Mouse (Mus musculus) heart, embryonic 16.5 days (tissue): Measurements from ENCODE around the gene Caskin2. TPM values are rescaled to one million over a fixed set of nuclear protein-coding genes. Genes with fewer than 3 reads are reported as not detected.
"Not testable (repeated sequence)": the region's sequence is repeated elsewhere in the genome, so short reads cannot be mapped to it uniquely, and the experiment has no call there.

Experiments
- ATAC-seq: fragments of 200-750 bp; cut with Nextera tagmentation; replicated peaks from 2 replicates; pipeline ENCODE4 v1.8.0; 2017; ENCODE audit warnings: moderate number of reproducible peaks; ENCODE audit not compliant: insufficient read depth, low FRiP score; ENCODE audit errors: extremely low read depth
- H3K27ac ChIP-seq: fragments of 300-500 bp; sonication (generic); 2 replicates; pipeline ENCODE4 v1.5.1; 2014; ENCODE audit warnings: mild to moderate bottlenecking, low read length, control low read depth, moderate library complexity
- H3K27me3 ChIP-seq: fragments of 300-500 bp; sonication (generic); 2 replicates; pipeline ENCODE4 v1.6.1; 2014; ENCODE audit warnings: low read length, mixed read lengths; ENCODE audit not compliant: control insufficient read depth, insufficient read depth
- H3K36me3 ChIP-seq: fragments of 300-500 bp; sonication (generic); 2 replicates; pipeline ENCODE4 v1.6.1; 2014; ENCODE audit not compliant: control insufficient read depth, insufficient read depth
- H3K4me1 ChIP-seq: fragments of 300-500 bp; sonication (generic); 2 replicates; pipeline ENCODE4 v1.6.1; 2014; ENCODE audit warnings: low read length, mixed read lengths; ENCODE audit not compliant: control insufficient read depth, insufficient read depth
- H3K4me2 ChIP-seq: fragments of 300-500 bp; sonication (generic); 2 replicates; pipeline ENCODE4 v1.6.1; 2014; ENCODE audit warnings: low read depth, mild to moderate bottlenecking, control low read depth, low read length
- H3K4me3 ChIP-seq: fragments of 300-500 bp; sonication (generic); 2 replicates; pipeline ENCODE4 v1.5.1; 2014; ENCODE audit warnings: mild to moderate bottlenecking, control low read depth, low read length
- H3K9ac ChIP-seq: fragments of 300-500 bp; sonication (generic); 2 replicates; pipeline ENCODE4 v1.6.1; 2014; ENCODE audit warnings: low read length, control low read depth
- H3K9me3 ChIP-seq: fragments of 300-500 bp; sonication (generic); replicated peaks from 2 replicates; pipeline ENCODE4 v1.6.1; 2016; ENCODE audit warnings: low read length; ENCODE audit not compliant: control insufficient read depth
- WGBS: fragments of 180-500 bp; shearing (Covaris S2); extraction: QIAGEN DNeasy Blood & Tissue Kit; methylation state at CpG from one replicate; pipeline ENCODE4 v1.1.7; 2014; 5-methylcytosine and 5-hydroxymethylcytosine counted together
- polyA plus RNA-seq: library from polyadenylated mRNA; unstranded; fragments of >200 nt; fragmentation: Nextera tagmentation; extraction: Ambion mirVana; gene quantifications from 2 replicates; pipeline ENCODE4 v1.2.1, GENCODE M21; 2015

Gene Caskin2
- polyA plus RNA-seq, result 18.9 and 22.1 TPM in 2 replicates

- peak; percentile 84 for ATAC-seq
- no peaks in the 10 kb centered on the region for H3K27me3 ChIP-seq
- peak within 1 kb of the TSS; percentile 94 for H3K27ac ChIP-seq
- WGBS, result under 1% methylated on average over 43 of the region's 44 CpGs
- H3K4me3 ChIP-seq, result peak within 1 kb of the TSS; percentile 89
- H3K4me1 ChIP-seq, result peaks cover 51% of the 10 kb centered on the region
- peak within 1 kb of the TSS; percentile 97 for H3K4me2 ChIP-seq
- no peaks in the 10 kb centered on the region for H3K9me3 ChIP-seq
- peak within 1 kb of the TSS; percentile 92 for H3K9ac ChIP-seq
- 0 out of 2 replicates have a peak, but pooled peaks cover 8% of the 10 kb centered on the region for H3K36me3 ChIP-seq
Observed at GRCm38 (mm10) chr11:115813507-115814296, at the start of gene Caskin2. Caskin2 (minus strand) TSS chr11:115813639.

DNA sequence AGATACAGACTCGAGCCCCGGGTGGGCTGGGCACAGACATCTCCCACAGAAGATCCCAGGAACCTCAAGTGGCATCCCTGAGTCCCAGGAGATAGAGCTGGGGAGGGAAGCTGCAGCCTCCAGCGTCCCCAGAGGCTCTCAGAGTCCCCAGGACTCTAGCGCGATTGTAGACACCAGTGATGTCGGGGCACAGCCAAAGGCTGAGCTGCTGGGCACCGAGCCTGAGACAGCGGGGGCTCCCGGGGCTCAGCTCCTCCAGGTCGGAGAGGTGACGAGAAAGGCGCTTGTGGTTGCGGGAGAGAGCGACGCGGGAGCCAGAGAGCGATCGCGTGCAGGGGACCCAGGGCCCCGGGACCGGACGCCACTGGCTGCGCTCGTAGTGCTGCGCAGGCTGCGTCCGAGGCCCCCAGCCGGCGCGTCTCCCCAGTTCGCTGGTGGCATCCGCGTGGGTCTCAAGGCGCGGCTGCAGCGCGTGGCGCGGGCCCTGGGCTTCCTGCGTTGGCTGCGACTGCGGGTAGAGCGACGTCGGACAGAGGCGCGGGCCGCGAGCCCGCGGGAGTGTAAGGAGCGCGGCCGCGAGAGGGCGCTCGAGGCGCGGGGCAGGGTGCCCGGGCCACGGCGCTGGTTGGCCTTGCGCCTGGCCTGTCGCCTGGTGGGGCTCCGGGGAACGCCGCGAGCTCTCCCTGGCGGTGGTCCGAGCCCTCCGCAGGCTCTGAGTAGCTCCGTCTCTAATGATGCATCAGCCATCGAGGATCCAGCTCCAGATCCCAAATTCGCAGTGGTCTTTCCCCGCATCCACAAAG lies 45.9 kb upstream of the Caskin2 start:
- peak; percentile 83 for ATAC-seq
- H3K4me3 ChIP-seq, result peak overlapping the region; percentile 56
- peak overlapping the region; percentile 69 for H3K9ac ChIP-seq
- peaks cover 15% of the 10 kb centered on the region for H3K4me1 ChIP-seq
- H3K4me2 ChIP-seq, result peak overlapping the region; percentile 79
- 1% methylated on average over 75 of the region's 75 CpGs for whole genome bisulfite sequencing
- H3K9me3 ChIP-seq, result peaks cover 4% of the 10 kb centered on the region
- peaks cover 34% of the 10 kb centered on the region for H3K27me3 ChIP-seq
- H3K27ac ChIP-seq, result no peak overlapping the region
- H3K36me3 ChIP-seq, result 0 out of 2 replicates have a peak, but pooled peaks cover 2% of the 10 kb centered on the region

GRCm38 (mm10) chr11:115858354-115858753 lies 44.9 kb upstream of the Caskin2 start, which contains the start of gene Myo15b:
Myo15b (plus strand) TSS chr11:115858406.
- Histone ChIP-seq H3K27ac (no peak within 1 kb of the TSS), H3K4me1 (peaks cover 15% of the 10 kb centered on the region), H3K9me3 (peaks cover 4% of the 10 kb centered on the region), H3K36me3 (peaks cover 2% of the 10 kb centered on the region; the same call in 1 of the 2 replicates), H3K9ac (peak within 1 kb of the TSS; percentile 69), H3K27me3 (peaks cover 34% of the 10 kb centered on the region), H3K4me2 (peak within 1 kb of the TSS; percentile 79), H3K4me3 (peak within 1 kb of the TSS; percentile 56)
- WGBS, result 17% methylated on average over 27 of the region's 27 CpGs
- ATAC-seq, result no peak

DNA sequence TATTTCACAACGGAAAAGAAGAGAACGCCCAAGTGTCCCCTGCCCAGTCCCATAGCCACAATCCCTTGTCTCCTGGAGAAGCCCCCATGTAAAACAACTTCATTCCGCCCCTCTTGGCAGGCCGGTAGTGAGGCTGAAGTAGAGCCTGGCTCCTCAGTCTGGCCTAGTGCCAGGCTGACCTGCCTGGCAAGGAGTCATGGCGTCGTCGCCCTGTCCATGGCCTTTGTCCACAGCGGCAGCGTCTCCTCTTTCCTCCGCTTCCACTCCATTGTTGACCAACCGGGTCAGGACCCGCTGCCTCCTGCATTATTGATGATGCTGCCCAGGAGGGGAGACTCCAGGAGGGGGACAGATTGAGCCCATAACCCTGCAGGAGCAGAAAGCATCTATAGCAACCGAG lies 44.5 kb upstream of the Caskin2 start:
- 55% methylated on average over 13 of the region's 13 CpGs for WGBS
- peaks cover 34% of the 10 kb centered on the region for H3K27me3 ChIP-seq
- H3K27ac ChIP-seq, result no peak overlapping the region
- peaks cover 15% of the 10 kb centered on the region for H3K4me1 ChIP-seq
- H3K9ac ChIP-seq, result peak overlapping the region; percentile 41; the same call in 1 of the 2 replicates
- ATAC-seq, result no peak
- peaks cover 4% of the 10 kb centered on the region for H3K9me3 ChIP-seq
- no peak overlapping the region for H3K4me3 ChIP-seq
- no peak overlapping the region for H3K4me2 ChIP-seq
- H3K36me3 ChIP-seq, result peaks cover 2% of the 10 kb centered on the region; the same call in 1 of the 2 replicates

DNA sequence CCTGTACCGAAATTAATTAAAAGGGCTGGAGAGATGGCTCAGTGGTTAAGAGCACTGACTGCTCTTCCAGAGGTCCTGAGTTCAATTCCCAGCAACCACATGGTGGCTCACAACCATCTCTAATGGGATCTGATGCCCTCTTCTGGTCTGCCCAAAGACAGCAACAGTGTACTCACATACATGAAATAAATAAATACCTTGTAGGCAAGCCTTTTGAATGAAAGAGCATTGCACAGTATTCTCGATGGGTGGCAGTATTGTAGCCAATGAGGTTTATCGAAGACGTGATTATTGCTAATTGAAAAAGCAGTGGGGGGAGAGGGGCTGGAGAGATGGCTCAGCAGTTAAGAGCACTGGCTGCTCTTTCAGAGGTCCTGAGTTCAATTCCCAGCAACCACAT lies 43.7 kb upstream of the Caskin2 start:
- H3K9ac ChIP-seq, H3K4me2 ChIP-seq, H3K27ac ChIP-seq, H3K4me3 ChIP-seq, H3K36me3 ChIP-seq, H3K9me3 ChIP-seq, ATAC-seq: not testable (repeated sequence)
- WGBS, result 90% methylated on average over 4 of the region's 4 CpGs
- Histone ChIP-seq H3K4me1 (peaks cover 15% of the 10 kb centered on the region), H3K27me3 (peaks cover 34% of the 10 kb centered on the region)

GRCm38 (mm10) chr11:115854674-115855073 lies 41.2 kb upstream of the Caskin2 start:
- peaks cover 4% of the 10 kb centered on the region for H3K9me3 ChIP-seq
- H3K4me2 ChIP-seq, result no peak overlapping the region
- H3K9ac ChIP-seq, result no peak overlapping the region
- 83% methylated on average over 6 of the region's 6 CpGs for WGBS
- no peak overlapping the region for H3K27ac ChIP-seq
- peaks cover 19% of the 10 kb centered on the region for H3K27me3 ChIP-seq
- H3K4me3 ChIP-seq, result no peak overlapping the region
- peaks cover 13% of the 10 kb centered on the region for H3K4me1 ChIP-seq
- ATAC-seq, result no peak
- peaks cover 23% of the 10 kb centered on the region for H3K36me3 ChIP-seq

DNA sequence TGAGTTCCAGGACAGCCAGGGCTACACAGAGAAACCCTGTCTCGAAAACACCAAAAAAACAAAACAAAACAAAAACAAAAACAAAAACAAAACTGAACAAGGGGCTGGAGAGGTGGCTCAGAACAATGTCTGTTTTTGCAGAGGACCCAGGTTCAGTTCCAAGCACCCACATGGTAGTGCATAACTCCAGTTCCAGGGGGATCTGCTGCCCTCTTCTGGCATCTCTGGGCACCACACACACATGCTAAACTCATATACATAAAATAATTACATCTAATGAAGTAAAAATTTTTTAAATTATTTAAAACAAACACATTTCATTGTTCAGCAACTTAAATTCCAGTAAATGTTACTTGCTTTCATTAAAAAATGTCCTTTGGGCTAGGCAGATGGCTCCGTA lies 32.4 kb upstream of the Caskin2 start:
- Histone ChIP-seq H3K27ac (no peak overlapping the region), H3K4me1 (peaks cover 26% of the 10 kb centered on the region), H3K4me3 (no peak overlapping the region), H3K9me3 (no peaks in the 10 kb centered on the region; the same call in 1 of the 2 replicates), H3K36me3 (peaks cover 27% of the 10 kb centered on the region), H3K4me2 (no peak overlapping the region), H3K27me3 (no peaks in the 10 kb centered on the region), H3K9ac (no peak overlapping the region)
- ATAC-seq, result no peak
- 96% methylated on average over 2 of the region's 2 CpGs for WGBS

DNA sequence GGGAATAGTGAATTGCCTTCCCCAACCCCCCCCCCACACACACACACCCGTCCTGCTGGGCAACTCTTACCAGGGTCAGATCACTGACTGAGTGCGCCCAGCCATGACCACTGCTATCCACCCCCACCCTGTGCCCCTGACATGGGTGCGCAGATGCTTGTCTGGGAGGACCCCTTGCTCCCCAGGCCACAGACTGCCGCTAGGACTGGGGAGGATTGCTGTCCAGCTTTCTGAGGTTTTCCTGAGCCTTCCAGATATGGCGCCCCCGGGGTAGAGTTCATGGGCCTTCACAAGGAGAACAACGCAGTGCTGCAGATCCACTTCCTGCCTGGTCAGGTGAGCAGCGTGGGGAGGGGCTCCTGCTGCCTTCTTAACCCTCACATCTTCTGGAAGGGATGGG lies 30.8 kb upstream of the Caskin2 start:
- 77% methylated on average over 8 of the region's 8 CpGs for WGBS
- H3K9ac ChIP-seq, result no peak overlapping the region
- H3K4me1 ChIP-seq, result peaks cover 39% of the 10 kb centered on the region

More for the DNA sequence above, 30.8 kb upstream of the Caskin2 start:
- no peaks in the 10 kb centered on the region for H3K27me3 ChIP-seq
- no peak for ATAC-seq
- H3K27ac ChIP-seq, result no peak overlapping the region
- H3K36me3 ChIP-seq, result peaks cover 18% of the 10 kb centered on the region
- no peak overlapping the region for H3K4me3 ChIP-seq
- no peaks in the 10 kb centered on the region; the same call in 1 of the 2 replicates for H3K9me3 ChIP-seq
- no peak overlapping the region for H3K4me2 ChIP-seq
